Comparison of ENCODE assay signal across 10 mouse cellular contexts in genomic region chr2:53108547-53108946, GRCm38 (mm10).
"Had no signal": no experiment of that assay in that cellular context is flagged by ENCODE, and none has a peak within 500 bp of the region (broad histone marks: within the 10 kb centered on the region; RNA-seq: fewer than 3 reads in every experiment).

No protein-coding gene starts in this region.

- DNase-seq: lung, adult 18-20 months; lung, embryonic 14.5 days; lung, postnatal 10 days; lung, postnatal 4 days; midbrain, embryonic 14.5 days; retina, postnatal 1 day; right cerebral cortex, adult 18-20 months; right cerebral cortex, postnatal 14 days; thymus, adult 2 months; thymus, postnatal 25 days had no signal
